Mouse (Mus musculus) lung, adult 2 months (tissue): ENCODE measurements around the gene Cryzl2.

Source experiments
- CTCF ChIP-seq: fragments of 200-500 bp; IDR thresholded peaks from 2 replicates; pipeline ENCODE4 v1.5.1; 2011; ENCODE audit warnings: mild to moderate bottlenecking, low read length, control low read depth; ENCODE audit not compliant: insufficient read depth
- POLR2A ChIP-seq: fragments of 200-500 bp; IDR thresholded peaks from 2 replicates; pipeline ENCODE4 v1.6.1; 2011; ENCODE audit warnings: low read depth, mild to moderate bottlenecking, control low read depth, low read length, borderline replicate concordance; ENCODE audit errors: extremely low read depth

DNA sequence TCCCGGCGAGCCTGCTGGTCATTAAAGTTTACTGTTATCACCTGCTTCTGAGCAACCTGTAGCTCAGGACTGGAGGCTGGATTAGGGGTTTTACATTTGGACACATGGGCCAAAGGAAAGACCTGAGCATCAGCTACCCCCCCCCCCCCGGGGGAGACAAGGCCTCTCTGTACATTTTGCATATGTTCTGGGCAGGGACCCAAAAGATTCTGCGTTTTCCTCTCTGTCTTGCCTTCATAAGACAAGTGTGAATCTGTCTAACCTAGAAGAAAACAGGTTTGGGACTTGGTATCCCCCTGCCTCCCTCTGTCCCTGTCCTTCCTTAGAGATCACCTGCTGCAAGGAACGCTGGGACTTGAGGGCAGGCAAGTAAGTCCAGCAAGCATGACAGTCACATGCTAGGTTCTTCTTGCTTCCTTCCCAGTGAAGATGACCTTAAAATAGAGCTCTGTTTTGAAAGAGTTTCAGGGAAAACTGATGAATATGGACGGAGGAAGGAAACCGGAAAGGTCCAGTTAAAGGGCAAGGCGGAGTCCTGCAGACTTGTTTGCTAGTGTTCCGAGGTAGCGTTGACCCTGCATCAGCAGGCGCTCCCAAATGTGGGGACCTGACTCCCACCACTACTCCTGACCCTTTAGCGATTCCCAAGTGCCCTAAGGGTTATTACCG lies 13.6 kb upstream of the Cryzl2 start:
- TF ChIP-seq POLR2A (no peak), CTCF (no peak)
